Mouse (Mus musculus) gastrocnemius, postnatal 14 days (tissue): Measurements from ENCODE around the gene Ift22. TPM values are rescaled to one million over a fixed set of nuclear protein-coding genes. Genes with fewer than 3 reads are reported as not detected.

ENCODE experiments used
- total RNA-seq, 2 experiments: library from RNA; stranded (reverse); gene quantifications; 2 replicates each; pipeline ENCODE4 v1.2.3; 2021

The Ift22 gene
- total RNA-seq, 2 experiments from 2014 or later, result 5.4 to 6.2 TPM

Other genes starting within 250 kb of the Ift22 start
- gene Myl10, start 215.0 kb upstream of the Ift22 start, total RNA-seq, result 1 to 10 TPM; 6.0 to 7.3 TPM
- 10 to 100 TPM; 11.7 to 13.5 TPM for gene Col26a1, start 24.9 kb upstream of the Ift22 start, total RNA-seq
- 100 to 1,000 TPM; 154 to 159 TPM for gene Fis1, start 45.1 kb downstream of the Ift22 start, total RNA-seq
- gene Cldn15, start 58.5 kb downstream of the Ift22 start, total RNA-seq, result 1 to 10 TPM; 2.0 to 2.1 TPM
- 10 to 100 TPM; 21.8 to 24.3 TPM for gene Plod3, start 78.9 kb downstream of the Ift22 start, total RNA-seq
- 10 to 100 TPM; 49.2 to 51.1 TPM for gene Znhit1, start 79.9 kb downstream of the Ift22 start, total RNA-seq
- not detected for gene Vgf, start 118.2 kb downstream of the Ift22 start, total RNA-seq
- gene Ap1s1, start 138.0 kb downstream of the Ift22 start, total RNA-seq, result 10 to 100 TPM; 24.3 to 26.0 TPM
- 1 to 10 TPM; 1.2 to 1.9 TPM for gene Serpine1, start 164.1 kb downstream of the Ift22 start, total RNA-seq
- 1 to 10 TPM; 7.6 to 9.1 TPM for gene Trim56, start 208.1 kb downstream of the Ift22 start, total RNA-seq
- not detected for gene Muc3, start 241.2 kb downstream of the Ift22 start, total RNA-seq